Mouse (Mus musculus) lung, postnatal 0 days (tissue): ENCODE data around the gene Sbf2.

Experiments
- CTCF ChIP-seq: IDR thresholded peaks from 2 replicates; pipeline ENCODE4 v1.5.1; 2016; ENCODE audit warnings: antibody characterized with exemption, mild to moderate bottlenecking
- EP300 ChIP-seq: IDR thresholded peaks from 2 replicates; pipeline ENCODE4 v1.6.1; 2016; ENCODE audit warnings: antibody characterized with exemption, mild to moderate bottlenecking, control low read depth

DNA sequence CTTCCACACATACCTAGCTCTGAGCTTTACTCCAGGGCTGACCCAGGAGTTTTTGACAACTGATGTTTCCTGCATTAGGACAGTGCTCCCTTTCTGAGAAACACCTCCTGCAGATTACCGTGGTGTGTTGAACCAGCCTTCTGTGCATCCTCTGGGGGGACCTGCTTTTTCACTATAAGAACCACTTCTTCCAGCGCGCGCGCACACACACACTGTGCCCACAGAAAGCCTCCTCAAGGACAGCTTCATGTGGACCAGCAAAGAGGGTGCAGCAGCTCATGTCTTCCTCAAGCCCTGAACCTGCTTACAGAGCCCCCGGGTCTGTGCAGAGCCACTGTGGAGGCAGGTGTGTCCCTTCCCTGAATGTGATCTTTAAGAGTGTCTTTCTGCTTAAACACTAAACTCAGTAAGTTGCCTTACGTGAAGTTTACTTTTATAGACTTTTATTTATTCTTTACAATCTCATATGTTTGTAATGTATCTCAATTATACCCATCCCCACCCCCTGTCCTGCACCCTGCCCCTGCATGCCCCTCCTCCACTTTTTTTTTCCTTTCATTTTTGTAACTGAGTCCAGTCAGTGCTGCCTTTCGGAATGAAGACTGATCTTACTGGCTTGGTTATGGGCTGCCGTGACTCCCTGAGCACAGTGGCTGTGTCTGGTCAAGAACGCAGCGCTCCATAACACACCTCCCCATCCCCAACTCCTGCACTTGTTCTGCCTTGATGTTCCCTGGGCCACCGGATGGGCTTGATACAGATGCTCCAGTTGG, 329.5 kb downstream of the Sbf2 start:
- TF ChIP-seq CTCF = no peak
- no peak for TF ChIP-seq EP300
